Mouse (Mus musculus) G1E (cell line): ENCODE measurements around the gene Upf2. TPM values are rescaled to one million over a fixed set of nuclear protein-coding genes. Genes with fewer than 3 reads are reported as not detected.

ENCODE experiments used
- ATAC-seq: 2 replicates; pipeline ENCODE4 v1.8.0; 2016; ENCODE audit warnings: mild to moderate bottlenecking; ENCODE audit not compliant: insufficient number of reproducible peaks, poor library complexity, low FRiP score, severe bottlenecking; ENCODE audit errors: extremely low read depth
- DNase-seq: peaks from one replicate; pipeline ENCODE4 v3.0.0; 2012; ENCODE audit warnings: low spot score
- H3K27me3 ChIP-seq: 2 replicates; pipeline ENCODE4 v1.6.1; 2012; ENCODE audit warnings: mild to moderate bottlenecking, low read length, inconsistent platforms; ENCODE audit not compliant: insufficient read depth
- H3K36me3 ChIP-seq: replicated peaks from 2 replicates; pipeline ENCODE3; 2012; ENCODE audit warnings: mild to moderate bottlenecking, inconsistent platforms
- H3K4me1 ChIP-seq: 2 replicates; pipeline ENCODE4 v1.6.1; 2012; ENCODE audit warnings: low read depth, low read length, inconsistent platforms, mixed read lengths; ENCODE audit not compliant: insufficient read depth
- H3K4me3 ChIP-seq: 2 replicates; pipeline ENCODE4 v1.5.1; 2012; ENCODE audit warnings: low read depth, mild to moderate bottlenecking, inconsistent platforms, low read length, moderate library complexity, mixed read lengths
- H3K9me3 ChIP-seq: replicated peaks from 2 replicates; pipeline ENCODE4 v1.6.1; 2012; ENCODE audit warnings: inconsistent platforms
- CTCF ChIP-seq: IDR thresholded peaks from 2 replicates; pipeline ENCODE4 v1.5.1; 2012; ENCODE audit warnings: low read depth, low read length, inconsistent platforms, mixed read lengths
- GATA1 ChIP-seq: IDR thresholded peaks from 2 replicates; pipeline ENCODE4 v1.6.1; 2012; ENCODE audit warnings: borderline replicate concordance, low read length, inconsistent platforms, mixed read lengths
- GATA2 ChIP-seq: IDR thresholded peaks from 2 replicates; pipeline ENCODE4 v1.6.1; 2012; ENCODE audit warnings: low read depth, low read length, inconsistent platforms, borderline replicate concordance
- POLR2AphosphoS5 ChIP-seq: IDR thresholded peaks from 2 replicates; pipeline ENCODE4 v1.6.1; 2012; ENCODE audit warnings: low read depth, low read length, inconsistent platforms; ENCODE audit not compliant: insufficient replicate concordance
- TAL1 ChIP-seq: conservative IDR thresholded peaks from 2 replicates; pipeline ENCODE4 v1.6.1; 2012; ENCODE audit warnings: low read depth, low read length, inconsistent platforms, mixed read lengths
- polyA plus RNA-seq: library from polyadenylated mRNA; stranded (reverse); fragments of >175 nt; gene quantifications from 2 replicates; pipeline ENCODE4 v1.2.3, GENCODE M21; 2012
- total RNA-seq, 2 experiments: library from RNA; stranded (forward) in 1 of 2; stranded (reverse) in 1 of 2; fragments of 200-1000 nt in 1 of 2; fragments of >200 nt in 1 of 2; fragmentation: Nextera tagmentation in 1 of 2; gene quantifications; 2 replicates each; pipeline ENCODE4 v1.2.3; 2014 to 2017

Gene Upf2
- total and polyA plus RNA-seq, 3 experiments = 6.2 to 48.8 (median 27.9) TPM

- no peak for ATAC-seq
- TF ChIP-seq CTCF (no peak), POLR2AphosphoS5 (no peak), TAL1 (no peak), GATA2 (no peak), GATA1 (no peak)
- Histone ChIP-seq H3K4me1 (peaks cover 6% of the 10 kb centered on the region), H3K9me3 (no peaks in the 10 kb centered on the region), H3K4me3 (no peak overlapping the region), H3K36me3 (no peaks in the 10 kb centered on the region), H3K27me3 (peaks cover 34% of the 10 kb centered on the region)
- DNase-seq = no peak
Observed at GRCm38 (mm10) chr2:6072685-6073260, 121.5 kb downstream of the Upf2 start.

GRCm38 (mm10) chr2:6074891-6075529, 123.7 kb downstream of the Upf2 start:
- H3K27me3 ChIP-seq = peaks cover 22% of the 10 kb centered on the region
- H3K9me3 ChIP-seq = no peaks in the 10 kb centered on the region; the same call in 1 of the 2 replicates
- H3K4me1 ChIP-seq = peaks cover 6% of the 10 kb centered on the region
- ATAC-seq (no peak), DNase-seq (no peak)
- H3K36me3 ChIP-seq = no peaks in the 10 kb centered on the region
- TF ChIP-seq GATA2 (no peak), TAL1 (no peak), POLR2AphosphoS5 (no peak), GATA1 (no peak), CTCF (no peak)
- no peak overlapping the region for H3K4me3 ChIP-seq

GRCm38 (mm10) chr2:6075530-6075896, 124.2 kb downstream of the Upf2 start:
- H3K36me3 ChIP-seq = no peaks in the 10 kb centered on the region

GRCm38 (mm10) chr2:6080037-6080436, 128.8 kb downstream of the Upf2 start:
- H3K27me3 ChIP-seq = peaks cover 8% of the 10 kb centered on the region
- no peak for TF ChIP-seq GATA2
- no peak for TF ChIP-seq GATA1
- TF ChIP-seq CTCF = no peak
- TF ChIP-seq POLR2AphosphoS5 = no peak
- no peak for TF ChIP-seq TAL1
- no peaks in the 10 kb centered on the region for H3K36me3 ChIP-seq
- no peaks in the 10 kb centered on the region for H3K4me1 ChIP-seq
- H3K9me3 ChIP-seq = no peaks in the 10 kb centered on the region; the same call in 1 of the 2 replicates
- DNase-seq = no peak
- ATAC-seq = no peak
- no peak overlapping the region for H3K4me3 ChIP-seq

More at GRCm38 (mm10) chr2:6075530-6075896, 124.2 kb downstream of the Upf2 start:
- ATAC-seq = no peak
- H3K4me3 ChIP-seq = no peak overlapping the region
- no peak for DNase-seq
- peaks cover 6% of the 10 kb centered on the region for H3K4me1 ChIP-seq
- peaks cover 18% of the 10 kb centered on the region for H3K27me3 ChIP-seq
- H3K9me3 ChIP-seq = no peaks in the 10 kb centered on the region; the same call in 1 of the 2 replicates
- TF ChIP-seq TAL1 = no peak
- TF ChIP-seq GATA1 = no peak
- TF ChIP-seq GATA2 = no peak
- TF ChIP-seq CTCF = no peak
- no peak for TF ChIP-seq POLR2AphosphoS5

DNA sequence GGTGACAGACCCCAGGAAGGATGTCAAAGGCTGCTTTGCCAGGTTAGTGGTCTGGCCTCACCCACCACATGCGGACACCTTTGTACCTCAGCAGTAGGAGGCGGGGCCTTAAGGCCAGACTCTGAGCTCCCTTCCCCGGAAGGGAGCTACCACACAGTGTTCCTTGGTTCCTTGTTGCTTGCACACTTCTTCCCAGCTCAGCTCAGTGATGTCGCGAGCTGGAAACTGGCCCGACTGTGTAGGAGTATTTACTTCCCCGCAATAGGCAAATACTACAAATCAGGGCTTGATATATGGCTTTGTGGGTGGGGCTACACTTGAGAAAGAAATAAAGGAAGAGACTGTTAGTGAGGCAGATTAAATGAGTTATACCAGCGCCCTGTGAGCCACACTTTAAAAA, 129.8 kb downstream of the Upf2 start:
- no peak for TF ChIP-seq TAL1
- TF ChIP-seq CTCF = no peak
- TF ChIP-seq GATA2 = no peak
- TF ChIP-seq GATA1 = no peak
- TF ChIP-seq POLR2AphosphoS5 = no peak
- Histone ChIP-seq H3K27me3 (peaks cover 10% of the 10 kb centered on the region; the same call in 1 of the 2 replicates), H3K4me3 (no peak overlapping the region), H3K9me3 (no peaks in the 10 kb centered on the region; the same call in 1 of the 2 replicates), H3K4me1 (no peaks in the 10 kb centered on the region), H3K36me3 (no peaks in the 10 kb centered on the region)
- ATAC-seq (no peak), DNase-seq (no peak)

GRCm38 (mm10) chr2:6082615-6083014, 131.3 kb downstream of the Upf2 start:
- Histone ChIP-seq H3K4me3 (no peak overlapping the region), H3K36me3 (no peaks in the 10 kb centered on the region), H3K4me1 (no peaks in the 10 kb centered on the region), H3K27me3 (peaks cover 12% of the 10 kb centered on the region; the same call in 1 of the 2 replicates), H3K9me3 (no peaks in the 10 kb centered on the region; the same call in 1 of the 2 replicates)
- no peak for ATAC-seq
- DNase-seq = no peak
- TF ChIP-seq POLR2AphosphoS5 = no peak
- TF ChIP-seq TAL1 = no peak
- no peak for TF ChIP-seq GATA2
- TF ChIP-seq GATA1 = no peak
- no peak for TF ChIP-seq CTCF
